Mouse (Mus musculus): ENCODE measurements around the gene Rab11fip4.

DNA sequence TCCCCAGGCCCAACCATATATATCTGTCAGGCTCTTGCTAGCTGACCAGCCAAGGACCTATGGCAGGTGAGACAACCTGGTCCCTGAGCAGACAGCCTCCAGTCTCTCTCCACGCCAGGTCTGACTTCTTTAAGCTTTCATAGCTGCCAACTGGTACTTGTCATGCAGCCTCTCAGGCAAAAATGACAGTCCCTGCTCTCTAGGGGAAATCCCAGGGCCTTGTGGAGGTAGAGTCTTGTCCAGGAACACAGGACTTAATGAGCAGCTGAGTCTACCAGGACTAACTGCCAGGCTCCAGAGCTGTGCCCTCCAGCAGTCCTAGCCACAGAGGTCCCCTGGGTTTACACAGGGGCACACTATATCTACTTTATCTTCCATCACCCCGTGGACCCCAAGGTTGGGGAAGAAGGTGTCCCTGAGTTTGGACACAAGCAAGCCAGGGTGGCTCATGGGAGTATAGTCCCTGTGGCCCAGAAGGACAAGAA is 85.5 kb downstream of the Rab11fip4 start:
- TF ChIP-seq MAX (IDR thresholded peaks at IDR 0.05) = no peak
- no peak for TF ChIP-seq CTCF (IDR thresholded peaks at IDR 0.05; ENCODE audit: control insufficient read depth, insufficient read depth, insufficient read length)
- TF ChIP-seq CEBPB (IDR thresholded peaks at IDR 0.05; ENCODE audit: low read depth) = no peak

Measured in C2C12 (cell line).